ENCODE assay signal across 8 mouse cellular contexts in genomic region chr8:105297511-105298192, GRCm38 (mm10). TPM values are rescaled to one million over a fixed set of nuclear protein-coding genes. Genes with fewer than 3 reads are reported as not detected.
A peak's percentile ranks its signal among the peaks of the same experiment; 100 is the strongest.
DNase-seq lines count a peak whose midpoint lies in the region; ATAC-seq and TF ChIP-seq lines count a peak whose summit lies in the region.

Gene E2f4 (plus strand): TSS chr8:105297663.

- DNase-seq in A20 (ENCODE audit: low read depth, low spot score) = peak; percentile 94
- DNase-seq in heart, adult 9 months (ENCODE audit: low spot score in 2 of 2) = peak; percentile 93
- peak; percentile 77 to 79 for DNase-seq in monocyte, adult 2 months (ENCODE audit: low read depth in 1 of 2, low spot score in 2 of 2)
- DNase-seq in spleen, postnatal 36 days (ENCODE audit: low spot score in 2 of 2) = peak; percentile 92 to 93

- TF ChIP-seq POLR2A in bone marrow, adult 2 months (IDR thresholded peaks at IDR 0.05; ENCODE audit: borderline replicate concordance, control insufficient read depth, low read depth, low read length) = peak; percentile 89; the same call in 1 of the 2 replicates

- peak within 1 kb of the TSS; percentile 85 for H3K4me2 ChIP-seq in embryonic facial prominence, embryonic 15.5 days (replicated peaks)
- H3K4me2 ChIP-seq in kidney, embryonic 14.5 days (replicated peaks; ENCODE audit: low read depth, low read length) = peak within 1 kb of the TSS; percentile 91
- H3K4me2 ChIP-seq in limb, embryonic 15.5 days = peak within 1 kb of the TSS; percentile 84

- H3K4me3 ChIP-seq in bone marrow, adult 2 months (replicated peaks; ENCODE audit: control insufficient read depth, low read depth, low read length) = peak within 1 kb of the TSS; percentile 99
- H3K4me3 ChIP-seq in embryonic facial prominence, embryonic 15.5 days (replicated peaks) = peak within 1 kb of the TSS; percentile 99
- peak within 1 kb of the TSS; percentile 96 for H3K4me3 ChIP-seq in kidney, embryonic 14.5 days (ENCODE audit: low read length)
- H3K4me3 ChIP-seq in limb, embryonic 15.5 days = peak within 1 kb of the TSS; percentile 96

- no peaks in the 10 kb centered on the region for H3K9me3 ChIP-seq in embryonic facial prominence, embryonic 15.5 days (replicated peaks)
- no peaks in the 10 kb centered on the region for H3K9me3 ChIP-seq in kidney, embryonic 14.5 days (ENCODE audit: control insufficient read depth, low read length)
- no peaks in the 10 kb centered on the region for H3K9me3 ChIP-seq in limb, embryonic 15.5 days

- peak within 1 kb of the TSS; percentile 91 for H3K9ac ChIP-seq in embryonic facial prominence, embryonic 15.5 days
- H3K9ac ChIP-seq in kidney, embryonic 14.5 days (ENCODE audit: low read depth, low read length) = peak within 1 kb of the TSS; percentile 93
- peak within 1 kb of the TSS; percentile 95 for H3K9ac ChIP-seq in limb, embryonic 15.5 days

- H3K36me3 ChIP-seq in embryonic facial prominence, embryonic 15.5 days = peaks cover 31% of the 10 kb centered on the region
- H3K36me3 ChIP-seq in kidney, embryonic 14.5 days (ENCODE audit: control insufficient read depth, insufficient read depth, low read length) = peaks cover 38% of the 10 kb centered on the region
- H3K36me3 ChIP-seq in limb, embryonic 15.5 days = peaks cover 29% of the 10 kb centered on the region

- H3K4me1 ChIP-seq in bone marrow, adult 2 months (ENCODE audit: control insufficient read depth, insufficient read depth, low read length) = peaks cover 4% of the 10 kb centered on the region
- peaks cover 18% of the 10 kb centered on the region for H3K4me1 ChIP-seq in embryonic facial prominence, embryonic 15.5 days
- peaks cover 13% of the 10 kb centered on the region for H3K4me1 ChIP-seq in kidney, embryonic 14.5 days (ENCODE audit: control insufficient read depth, insufficient read depth, low read length)
- H3K4me1 ChIP-seq in limb, embryonic 15.5 days = peaks cover 23% of the 10 kb centered on the region

- no peaks in the 10 kb centered on the region for H3K27me3 ChIP-seq in embryonic facial prominence, embryonic 15.5 days
- H3K27me3 ChIP-seq in kidney, embryonic 14.5 days (ENCODE audit: control insufficient read depth, insufficient read depth, low read length) = no peaks in the 10 kb centered on the region
- peaks cover 8% of the 10 kb centered on the region; the same call in 1 of the 2 replicates for H3K27me3 ChIP-seq in limb, embryonic 15.5 days

- TF ChIP-seq CTCF in bone marrow, adult 2 months (IDR thresholded peaks at IDR 0.05; ENCODE audit: control insufficient read depth, insufficient read depth, low read length) = no peak

- under 1% methylated on average over 58 of the region's 58 CpGs for WGBS in bone marrow, adult 2 months
- under 1% methylated on average over 58 of the region's 58 CpGs for WGBS in embryonic facial prominence, embryonic 15.5 days
- WGBS in kidney, embryonic 14.5 days = 0% methylated on average over 36 of the region's 58 CpGs
- WGBS in limb, embryonic 15.5 days = under 1% methylated on average over 57 of the region's 58 CpGs

- peak; percentile 84 for ATAC-seq in embryonic facial prominence, embryonic 15.5 days (ENCODE audit: insufficient number of reproducible peaks, low FRiP score, low TSS enrichment, low read depth)
- ATAC-seq in kidney, embryonic 14.5 days (ENCODE audit: low FRiP score, low TSS enrichment) = peak; percentile 90
- ATAC-seq in limb, embryonic 15.5 days (ENCODE audit: insufficient number of reproducible peaks, low FRiP score, low TSS enrichment, low read depth) = peak; percentile 71

- peak within 1 kb of the TSS; percentile 90 for H3K27ac ChIP-seq in bone marrow, adult 2 months (ENCODE audit: control insufficient read depth, insufficient read depth, low read depth, low read length, poor library complexity)
- H3K27ac ChIP-seq in embryonic facial prominence, embryonic 15.5 days (replicated peaks) = peak within 1 kb of the TSS; percentile 79
- H3K27ac ChIP-seq in kidney, embryonic 14.5 days (ENCODE audit: low read depth, low read length) = peak within 1 kb of the TSS; percentile 37; the same call in 1 of the 2 replicates
- peak within 1 kb of the TSS; percentile 77 for H3K27ac ChIP-seq in limb, embryonic 15.5 days

RNA-seq across cellular contexts. Expression of gene E2f4, which starts in this region (rescaled TPM):
- 108 and 115 TPM in 2 replicates for polyA plus RNA-seq in bone marrow, adult 2 months (2011; ENCODE audit: insufficient read depth, insufficient read length, low replicate concordance, missing spikeins)
- polyA plus RNA-seq in embryonic facial prominence, embryonic 15.5 days (2015; fragmentation: Nextera tagmentation; extraction: Ambion mirVana) = 67.9 and 79.6 TPM in 2 replicates
- 103 and 117 TPM in 2 replicates for polyA plus RNA-seq in kidney, embryonic 14.5 days (2014; fragmentation: Nextera tagmentation; extraction: Ambion mirVana)
- polyA plus RNA-seq in limb, embryonic 15.5 days (2015; fragmentation: Nextera tagmentation; extraction: Ambion mirVana) = 63.7 and 65.5 TPM in 2 replicates

Comparison
In these comparisons a context has a peak if more than half of its experiments do, and no peak if none do; other contexts are left out.
1. Peak in every context shown above with its lines: DNase-seq, ATAC-seq, H3K4me3 ChIP-seq and H3K27ac ChIP-seq.
2. H3K27ac ChIP-seq: peak in every context shown above with its lines; median percentile 90 in bone marrow, adult 2 months; 79 in embryonic facial prominence, embryonic 15.5 days; 77 in limb, embryonic 15.5 days; 37 in kidney, embryonic 14.5 days.